Mouse (Mus musculus): ENCODE measurements around the gene Auts2. TPM values are rescaled to one million over a fixed set of nuclear protein-coding genes. Genes with fewer than 3 reads are reported as not detected.
A peak's percentile ranks its signal among the peaks of the same experiment; 100 is the strongest.

Gene Auts2
- polyA plus RNA-seq, 1 experiment from 2014 or later, result 27.7 TPM

DNA sequence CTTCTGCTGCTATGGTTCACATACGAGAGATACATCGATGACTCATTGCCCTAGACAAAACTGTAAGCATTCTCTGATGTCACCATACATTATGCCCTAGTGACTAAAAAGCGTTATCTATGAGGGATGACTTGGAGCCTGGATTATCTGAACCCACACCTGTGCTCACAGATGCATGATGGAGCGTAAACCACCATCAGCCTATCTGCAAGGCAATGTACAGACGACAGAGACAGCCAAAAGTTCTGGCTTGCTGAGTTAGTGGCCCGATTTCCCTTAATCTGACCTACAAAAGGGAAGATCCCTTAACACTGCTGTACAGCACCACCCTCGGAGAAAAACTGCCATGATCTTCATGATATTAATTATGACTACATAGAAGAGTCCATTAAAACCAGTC is 245.8 kb downstream of the Auts2 start:
- no peak for ATAC-seq (replicated peaks; ENCODE audit: low FRiP score)
- no peak overlapping the region for H3K9ac ChIP-seq
- no peaks in the 10 kb centered on the region for H3K9me3 ChIP-seq (replicated peaks)
- no peak overlapping the region for H3K27ac ChIP-seq
- WGBS, result 92% methylated on average over 7 of the region's 7 CpGs
- no peaks in the 10 kb centered on the region for H3K27me3 ChIP-seq
- no peak overlapping the region for H3K4me2 ChIP-seq
- no peak overlapping the region for H3K4me3 ChIP-seq (replicated peaks)
- no peaks in the 10 kb centered on the region for H3K36me3 ChIP-seq
- H3K4me1 ChIP-seq, result peaks cover 22% of the 10 kb centered on the region; the same call in 1 of the 2 replicates

DNA sequence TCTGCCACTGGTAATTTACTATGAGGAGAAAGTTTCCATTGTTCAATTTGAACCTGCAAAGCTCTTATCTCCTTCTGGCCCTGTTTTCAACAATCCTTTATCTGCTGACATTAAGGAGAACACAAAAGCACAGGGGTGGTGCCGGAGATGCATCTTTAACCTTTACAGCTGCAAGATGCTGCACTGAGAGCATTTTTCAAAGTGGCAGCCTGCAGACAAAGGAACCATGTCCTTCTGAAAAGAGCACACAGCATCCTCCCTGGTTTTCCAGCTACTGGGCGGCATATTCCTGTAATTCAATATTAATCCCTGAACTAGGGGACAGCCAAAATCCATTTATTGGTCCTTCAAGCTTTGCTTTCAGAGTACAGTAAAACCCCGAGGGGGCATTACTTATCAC is 248.7 kb downstream of the Auts2 start:
- no peak for ATAC-seq (replicated peaks; ENCODE audit: low FRiP score)
- H3K9ac ChIP-seq, result no peak overlapping the region
- H3K36me3 ChIP-seq, result no peaks in the 10 kb centered on the region
- H3K9me3 ChIP-seq (replicated peaks), result no peaks in the 10 kb centered on the region
- H3K4me1 ChIP-seq, result peaks cover 33% of the 10 kb centered on the region
- H3K4me3 ChIP-seq (replicated peaks), result no peak overlapping the region
- no peak overlapping the region for H3K27ac ChIP-seq
- H3K4me2 ChIP-seq, result no peak overlapping the region
- WGBS, result 39% methylated on average over 3 of the region's 3 CpGs
- no peaks in the 10 kb centered on the region for H3K27me3 ChIP-seq

DNA sequence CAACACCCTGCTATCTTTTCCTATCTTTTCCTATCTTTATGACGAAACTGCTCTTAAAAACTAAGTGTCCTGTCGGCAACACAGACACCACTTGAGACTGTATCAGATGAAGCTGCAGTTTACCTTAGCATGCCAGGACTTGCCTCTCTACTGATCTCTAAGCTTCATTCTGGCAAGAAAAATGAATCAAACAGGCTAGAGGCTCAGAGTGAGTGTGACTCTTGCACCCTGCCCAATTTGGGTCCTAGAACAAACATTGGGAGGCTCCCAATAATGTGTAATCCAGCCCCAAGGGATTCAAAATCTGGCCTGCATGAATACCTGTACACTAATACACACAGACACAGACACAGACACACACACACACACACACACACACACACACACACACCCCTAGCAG is 250.2 kb downstream of the Auts2 start:
- no peak for ATAC-seq (replicated peaks; ENCODE audit: low FRiP score)
- Histone ChIP-seq H3K9me3 (replicated peaks) (no peaks in the 10 kb centered on the region), H3K27ac (no peak overlapping the region), H3K4me3 (replicated peaks) (no peak overlapping the region), H3K4me2 (no peak overlapping the region), H3K36me3 (no peaks in the 10 kb centered on the region), H3K4me1 (peaks cover 31% of the 10 kb centered on the region), H3K27me3 (no peaks in the 10 kb centered on the region), H3K9ac (no peak overlapping the region)
- 89% methylated on average over 2 of the region's 2 CpGs for WGBS

DNA sequence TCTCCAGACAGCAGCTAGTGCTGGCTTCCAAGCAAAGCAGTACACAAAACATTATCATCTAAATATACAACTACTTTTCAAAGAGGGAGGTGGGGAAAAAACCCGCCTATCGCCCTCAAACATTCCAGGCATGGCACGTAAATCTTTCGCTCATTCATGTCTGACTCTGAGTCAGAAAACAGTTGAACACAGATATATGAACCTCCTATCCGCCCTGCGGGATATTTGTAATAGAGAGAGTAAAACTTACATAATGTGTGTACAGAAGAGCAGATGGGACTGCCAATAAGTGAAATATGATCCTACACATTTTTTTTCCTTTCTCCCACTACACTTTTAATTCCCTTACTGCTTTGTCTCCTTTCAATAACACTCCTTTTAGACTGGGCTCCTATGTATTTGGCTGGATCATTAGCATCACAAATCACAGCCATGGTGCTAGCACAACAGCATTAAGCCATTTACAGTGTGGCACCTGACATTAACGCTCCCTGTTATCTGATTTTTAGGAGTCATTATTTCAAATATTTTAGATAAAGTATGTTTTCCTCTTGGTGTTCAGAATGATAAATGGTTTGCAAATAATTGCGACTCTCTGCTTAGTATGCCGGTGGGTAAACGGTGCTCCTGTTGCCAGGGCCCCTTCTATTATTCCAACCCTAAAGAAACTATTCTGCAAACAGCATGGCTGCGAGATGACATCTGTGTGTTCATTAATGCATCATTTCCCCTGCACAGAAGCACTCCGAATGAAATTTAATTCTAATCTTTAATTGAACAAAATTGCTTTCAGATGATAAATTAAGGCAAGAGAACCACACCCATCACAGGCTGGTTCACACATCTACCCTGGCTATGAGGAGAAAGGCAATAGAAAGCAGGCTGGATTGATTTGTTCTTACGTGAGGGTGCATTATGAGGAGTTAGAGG is 252.3 kb downstream of the Auts2 start:
- Histone ChIP-seq H3K27me3 (no peaks in the 10 kb centered on the region), H3K27ac (no peak overlapping the region), H3K4me1 (peaks cover 33% of the 10 kb centered on the region), H3K4me3 (replicated peaks) (no peak overlapping the region), H3K9ac (no peak overlapping the region), H3K9me3 (replicated peaks) (no peaks in the 10 kb centered on the region), H3K36me3 (no peaks in the 10 kb centered on the region), H3K4me2 (no peak overlapping the region)
- WGBS, result 41% methylated on average over 13 of the region's 13 CpGs
- no peak for ATAC-seq (replicated peaks; ENCODE audit: low FRiP score)

DNA sequence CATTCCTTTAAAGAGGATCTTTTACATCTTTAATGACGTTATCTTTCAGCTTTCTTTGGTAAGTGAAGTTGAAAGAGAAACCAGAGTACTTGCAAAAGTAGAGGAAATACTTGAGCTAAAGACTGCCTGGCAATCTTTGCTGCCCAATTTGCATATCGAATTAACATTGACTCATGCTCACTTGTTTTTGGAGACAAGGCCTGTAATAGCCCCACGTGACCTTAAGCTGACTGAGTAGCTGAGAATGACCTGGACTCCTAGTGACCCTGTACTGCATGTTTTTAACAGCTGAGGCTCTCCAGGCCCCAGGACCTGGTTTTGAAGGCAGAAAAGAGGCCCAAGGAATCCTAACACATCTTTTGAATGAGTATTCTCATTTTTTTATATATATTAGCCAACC is 259.4 kb downstream of the Auts2 start:
- no peaks in the 10 kb centered on the region for H3K36me3 ChIP-seq
- whole genome bisulfite sequencing, result 81% methylated on average over 3 of the region's 3 CpGs
- no peaks in the 10 kb centered on the region for H3K9me3 ChIP-seq (replicated peaks)
- no peak overlapping the region for H3K4me2 ChIP-seq
- H3K9ac ChIP-seq, result no peak overlapping the region
- H3K27ac ChIP-seq, result no peak overlapping the region
- H3K27me3 ChIP-seq, result no peaks in the 10 kb centered on the region
- ATAC-seq (replicated peaks; ENCODE audit: low FRiP score), result no peak
- H3K4me1 ChIP-seq, result 0 out of 2 replicates have a peak, but pooled peaks cover 2% of the 10 kb centered on the region
- no peak overlapping the region for H3K4me3 ChIP-seq (replicated peaks)

DNA sequence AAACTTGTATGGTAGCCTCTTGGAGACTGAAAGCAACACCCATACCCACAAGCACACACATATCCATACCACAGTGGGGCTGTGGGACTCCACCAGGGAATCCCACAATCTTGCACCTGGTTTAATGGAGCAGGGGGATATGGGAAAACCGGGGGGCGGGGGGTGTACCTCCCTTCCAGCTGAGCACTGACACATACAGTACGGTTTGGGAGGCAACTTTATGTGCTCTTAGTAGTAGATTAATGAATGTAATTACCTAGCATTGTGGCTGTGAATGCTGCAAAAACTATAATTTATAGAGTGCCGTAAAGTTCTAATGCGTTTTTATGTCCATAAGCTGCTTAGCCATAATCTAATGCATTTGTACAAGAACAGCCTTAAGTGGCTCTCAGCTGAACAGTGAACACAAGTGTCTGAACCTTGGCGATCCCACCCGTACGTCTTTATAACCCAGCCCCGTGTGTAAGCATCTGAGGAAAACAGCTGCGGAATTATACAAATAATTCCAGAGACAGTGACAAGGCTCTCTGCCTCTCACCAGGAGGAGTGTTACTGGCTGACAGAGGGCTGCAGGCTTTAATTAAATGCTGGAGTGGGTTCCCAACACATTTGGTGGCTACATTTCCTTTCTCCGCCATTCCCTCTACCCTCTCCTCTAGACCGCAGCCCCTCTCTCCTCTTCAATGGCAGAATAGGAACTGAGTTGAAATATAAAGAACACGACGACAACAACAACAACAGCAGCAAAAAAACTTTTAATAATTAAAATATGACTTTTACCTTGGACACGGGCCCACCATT is 268.8 kb downstream of the Auts2 start:
- Histone ChIP-seq H3K9me3 (replicated peaks) (no peaks in the 10 kb centered on the region), H3K27ac (no peak overlapping the region), H3K27me3 (no peaks in the 10 kb centered on the region), H3K9ac (no peak overlapping the region), H3K4me2 (no peak overlapping the region), H3K4me3 (replicated peaks) (no peak overlapping the region), H3K36me3 (no peaks in the 10 kb centered on the region), H3K4me1 (peaks cover 21% of the 10 kb centered on the region)
- peak; percentile 25 for ATAC-seq (replicated peaks; ENCODE audit: low FRiP score)
- 45% methylated on average over 15 of the region's 15 CpGs for WGBS

DNA sequence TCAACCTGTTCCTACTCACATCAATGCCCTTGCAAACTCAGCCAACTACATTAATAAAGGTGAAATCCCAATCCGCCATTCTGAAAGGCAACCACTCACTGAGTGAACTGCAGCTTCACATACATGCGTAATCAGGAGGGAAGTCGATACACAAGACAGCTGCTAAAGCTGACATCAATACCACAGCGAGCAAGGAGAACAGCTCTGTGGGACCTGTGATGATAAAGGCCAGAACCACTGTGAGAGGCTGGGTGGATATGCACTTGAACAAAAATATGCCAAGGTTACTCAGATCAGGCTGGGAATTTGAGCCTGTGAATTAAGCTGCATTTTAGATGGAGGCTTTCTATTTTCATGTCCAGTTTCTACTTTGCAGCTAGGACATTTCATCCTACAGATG is 271.0 kb downstream of the Auts2 start:
- Histone ChIP-seq H3K27me3 (no peaks in the 10 kb centered on the region), H3K4me3 (replicated peaks) (no peak overlapping the region), H3K27ac (no peak overlapping the region), H3K4me1 (peaks cover 21% of the 10 kb centered on the region), H3K36me3 (no peaks in the 10 kb centered on the region), H3K9me3 (replicated peaks) (no peaks in the 10 kb centered on the region), H3K4me2 (no peak overlapping the region), H3K9ac (no peak overlapping the region)
- no peak for ATAC-seq (replicated peaks; ENCODE audit: low FRiP score)
- WGBS, result 58% methylated on average over 4 of the region's 4 CpGs

DNA sequence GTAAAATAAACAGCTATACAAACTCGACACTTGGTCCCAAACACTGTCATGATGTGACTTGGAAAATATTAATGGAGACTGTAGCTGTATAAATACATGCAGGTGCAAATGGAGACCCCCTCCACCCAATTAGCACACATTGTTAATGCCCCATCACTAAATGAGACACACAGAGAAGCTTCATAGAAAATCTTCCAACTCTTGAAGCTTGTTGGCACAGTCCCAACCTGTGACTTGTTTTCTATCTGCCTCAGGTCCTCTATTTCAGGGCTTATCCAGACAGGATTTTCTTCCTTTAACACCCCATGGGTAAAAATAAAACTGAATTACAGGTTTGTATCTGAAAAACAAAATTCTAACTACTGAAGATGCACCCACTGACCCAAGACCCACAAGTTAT is 272.2 kb downstream of the Auts2 start:
- Histone ChIP-seq H3K27me3 (no peaks in the 10 kb centered on the region), H3K4me2 (no peak overlapping the region), H3K27ac (no peak overlapping the region), H3K4me1 (peaks cover 21% of the 10 kb centered on the region), H3K9ac (no peak overlapping the region), H3K9me3 (replicated peaks) (no peaks in the 10 kb centered on the region), H3K36me3 (no peaks in the 10 kb centered on the region), H3K4me3 (replicated peaks) (no peak overlapping the region)
- no peak for ATAC-seq (replicated peaks; ENCODE audit: low FRiP score)
- 76% methylated on average over 1 of the region's 1 CpGs for WGBS

DNA sequence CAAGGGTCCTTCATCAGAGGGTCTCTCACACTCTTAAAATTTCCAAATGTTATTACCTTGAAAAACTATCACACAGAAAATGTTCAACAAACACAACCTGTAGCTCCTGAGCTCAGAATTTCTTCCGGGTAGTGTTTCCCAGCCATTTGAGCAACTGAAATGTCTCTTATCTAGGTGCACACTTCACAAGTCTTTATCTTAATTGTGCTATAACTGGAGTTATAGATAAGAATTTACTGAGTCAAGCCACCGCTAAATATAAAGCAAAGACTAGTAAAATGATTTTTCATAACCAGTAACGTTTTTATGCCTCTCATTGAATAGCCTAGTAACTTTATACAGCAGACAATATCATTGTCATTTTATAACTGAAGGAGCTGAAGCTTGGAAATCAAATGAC is 273.1 kb downstream of the Auts2 start:
- Histone ChIP-seq H3K27ac (no peak overlapping the region), H3K9me3 (replicated peaks) (no peaks in the 10 kb centered on the region), H3K4me1 (peaks cover 22% of the 10 kb centered on the region; the same call in 1 of the 2 replicates), H3K4me2 (no peak overlapping the region), H3K4me3 (replicated peaks) (no peak overlapping the region), H3K36me3 (no peaks in the 10 kb centered on the region), H3K27me3 (no peaks in the 10 kb centered on the region), H3K9ac (no peak overlapping the region)
- no peak for ATAC-seq (replicated peaks; ENCODE audit: low FRiP score)
- 87% methylated on average over 3 of the region's 3 CpGs for WGBS

DNA sequence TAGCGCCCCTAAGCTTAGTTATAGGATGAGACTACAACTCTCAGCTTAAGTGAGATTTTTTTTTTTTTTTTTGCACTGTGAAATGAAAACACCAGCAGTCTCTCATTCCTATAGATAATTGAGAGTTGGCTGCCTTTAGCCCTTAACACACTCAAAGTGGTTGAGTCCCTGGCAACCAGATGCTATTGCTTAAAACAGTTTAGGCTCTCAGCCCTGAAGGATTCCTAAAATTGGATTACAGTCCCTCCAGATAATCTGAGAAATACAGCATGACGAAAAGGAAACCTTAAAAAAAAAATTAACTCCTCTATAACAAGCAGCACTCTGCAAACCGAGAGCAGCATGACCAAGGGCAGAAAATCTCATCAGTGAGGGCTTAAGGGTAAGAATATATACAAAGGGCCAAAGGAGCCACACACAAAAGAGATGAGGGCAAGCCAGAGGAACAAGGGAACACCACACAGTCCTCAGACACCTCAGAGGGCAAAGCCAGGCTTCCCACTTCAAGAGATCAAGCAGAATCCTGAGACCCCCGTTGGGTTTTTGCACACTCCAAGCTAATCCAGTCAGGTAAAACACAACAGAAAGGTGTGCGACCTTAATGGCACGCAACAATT is 274.7 kb downstream of the Auts2 start:
- Histone ChIP-seq H3K9ac (no peak overlapping the region), H3K4me2 (no peak overlapping the region), H3K4me3 (replicated peaks) (no peak overlapping the region), H3K36me3 (no peaks in the 10 kb centered on the region), H3K27ac (no peak overlapping the region), H3K27me3 (no peaks in the 10 kb centered on the region), H3K9me3 (replicated peaks) (no peaks in the 10 kb centered on the region), H3K4me1 (peaks cover 20% of the 10 kb centered on the region)
- WGBS, result 83% methylated on average over 6 of the region's 6 CpGs
- ATAC-seq (replicated peaks; ENCODE audit: low FRiP score), result no peak

DNA sequence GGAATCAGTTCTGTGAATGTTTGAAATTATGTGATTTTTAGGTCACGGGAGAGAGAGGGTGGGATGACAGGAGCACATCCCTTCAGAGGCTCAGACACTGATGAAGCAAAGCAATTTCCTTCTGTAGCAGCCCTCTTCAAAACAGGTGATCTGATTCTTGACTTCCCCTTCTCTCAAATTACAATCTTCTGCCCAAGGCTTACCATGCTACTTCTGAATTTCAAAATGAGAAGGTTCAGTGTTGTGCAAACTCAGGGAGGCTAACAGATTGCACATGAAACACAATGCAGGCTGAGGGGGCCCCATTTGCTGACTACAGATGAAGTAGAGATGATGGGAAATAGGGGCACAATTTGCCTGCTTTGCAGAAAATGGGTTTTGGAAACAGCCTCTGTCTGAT is 278.1 kb downstream of the Auts2 start:
- no peak for ATAC-seq (replicated peaks; ENCODE audit: low FRiP score)
- Histone ChIP-seq H3K9ac (no peak overlapping the region), H3K4me1 (peaks cover 13% of the 10 kb centered on the region), H3K27ac (0 out of 2 replicates have a peak overlapping the region, but pooled peaks have one; percentile 13), H3K4me3 (replicated peaks) (no peak overlapping the region), H3K9me3 (replicated peaks) (no peaks in the 10 kb centered on the region), H3K4me2 (no peak overlapping the region), H3K36me3 (no peaks in the 10 kb centered on the region), H3K27me3 (no peaks in the 10 kb centered on the region)
- WGBS, result 32% methylated on average over 1 of the region's 1 CpGs

DNA sequence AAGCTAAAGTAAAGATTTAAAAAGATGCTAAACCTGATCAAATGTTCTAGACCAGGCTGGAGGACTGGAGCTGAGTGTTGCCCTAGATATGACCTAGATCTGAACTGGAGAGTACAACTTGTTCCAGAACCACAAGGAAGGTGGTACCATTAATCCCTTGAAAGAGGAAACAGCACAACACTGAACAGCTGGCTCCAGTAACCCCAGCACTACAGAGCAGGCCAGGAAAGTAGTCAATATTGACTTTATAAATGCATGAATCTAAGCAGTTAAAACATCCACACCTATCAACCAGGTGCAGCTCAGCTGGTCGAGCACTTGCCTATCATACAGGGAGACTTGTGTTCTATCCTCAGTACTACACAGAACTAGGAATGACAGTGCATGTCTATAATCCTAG is 281.4 kb downstream of the Auts2 start:
- Histone ChIP-seq H3K4me3 (replicated peaks) (no peak overlapping the region), H3K9me3 (replicated peaks) (no peaks in the 10 kb centered on the region), H3K27ac (no peak overlapping the region), H3K36me3 (no peaks in the 10 kb centered on the region), H3K9ac (no peak overlapping the region), H3K27me3 (no peaks in the 10 kb centered on the region), H3K4me2 (no peak overlapping the region), H3K4me1 (peaks cover 13% of the 10 kb centered on the region)
- ATAC-seq (replicated peaks; ENCODE audit: low FRiP score), result no peak
- WGBS, result 84% methylated on average over 1 of the region's 1 CpGs
